Mouse (Mus musculus) forebrain, embryonic 12.5 days (tissue): ENCODE results near the gene Car2. TPM values are rescaled to one million over a fixed set of nuclear protein-coding genes. Genes with fewer than 3 reads are reported as not detected.

Experiments
- ATAC-seq: fragments of 200-750 bp; cut with Nextera tagmentation; 2 replicates; pipeline ENCODE4 v1.8.0; 2017; ENCODE audit warnings: moderate TSS enrichment; ENCODE audit not compliant: low FRiP score
- H3K27ac ChIP-seq: fragments of 300-500 bp; sonication (generic); 2 replicates; pipeline ENCODE4 v1.5.1; 2016; ENCODE audit warnings: mild to moderate bottlenecking
- H3K27me3 ChIP-seq: fragments of 300-500 bp; sonication (generic); 2 replicates; pipeline ENCODE4 v1.6.1; 2016; ENCODE audit warnings: mild to moderate bottlenecking
- H3K36me3 ChIP-seq: fragments of 300-500 bp; sonication (generic); replicated peaks from 2 replicates; pipeline ENCODE4 v1.6.1; 2016; ENCODE audit warnings: mild to moderate bottlenecking
- H3K4me1 ChIP-seq: fragments of 300-500 bp; sonication (generic); 2 replicates; pipeline ENCODE4 v1.6.1; 2016
- H3K4me2 ChIP-seq: fragments of 300-500 bp; sonication (generic); 2 replicates; pipeline ENCODE4 v1.6.1; 2016; ENCODE audit warnings: mild to moderate bottlenecking, moderate library complexity
- H3K4me3 ChIP-seq: fragments of 300-500 bp; sonication (generic); replicated peaks from 2 replicates; pipeline ENCODE4 v1.5.1; 2016; ENCODE audit warnings: mild to moderate bottlenecking
- H3K9ac ChIP-seq: fragments of 300-500 bp; sonication (generic); 2 replicates; pipeline ENCODE4 v1.6.1; 2016; ENCODE audit warnings: mild to moderate bottlenecking
- H3K9me3 ChIP-seq: fragments of 300-500 bp; sonication (generic); 2 replicates; pipeline ENCODE4 v1.6.1; 2016
- WGBS: fragments of 180-500 bp; shearing (Covaris S2); methylation state at CpG from one replicate; pipeline ENCODE4 v1.1.7; 2016; 5-methylcytosine and 5-hydroxymethylcytosine counted together
- polyA plus RNA-seq: library from polyadenylated mRNA; unstranded; fragments of >200 nt; fragmentation: Nextera tagmentation; extraction: Ambion mirVana; gene quantifications from 2 replicates; pipeline ENCODE4 v1.2.1, GENCODE M21; 2016

The Car2 gene
- polyA plus RNA-seq, 1 experiment from 2014 or later: 50.7 TPM

GRCm38 (mm10) chr3:14863922-14864321 is 22.2 kb upstream of the Car2 start:
- Histone ChIP-seq H3K9ac (no peak overlapping the region), H3K4me2 (no peak overlapping the region), H3K4me3 (no peak overlapping the region), H3K36me3 (no peaks in the 10 kb centered on the region), H3K4me1 (peaks cover 17% of the 10 kb centered on the region), H3K27me3 (no peaks in the 10 kb centered on the region), H3K27ac (no peak overlapping the region), H3K9me3 (no peaks in the 10 kb centered on the region)
- 93% methylated on average over 2 of the region's 2 CpGs for WGBS
- no peak for ATAC-seq

- no peak overlapping the region for H3K4me2 ChIP-seq
- no peaks in the 10 kb centered on the region for H3K27me3 ChIP-seq
- no peaks in the 10 kb centered on the region for H3K36me3 ChIP-seq
- no peaks in the 10 kb centered on the region for H3K9me3 ChIP-seq
- H3K9ac ChIP-seq: no peak overlapping the region
- WGBS: 79% methylated on average over 2 of the region's 2 CpGs
- H3K4me1 ChIP-seq: peaks cover 17% of the 10 kb centered on the region
- H3K4me3 ChIP-seq: no peak overlapping the region
- ATAC-seq: no peak
- H3K27ac ChIP-seq: no peak overlapping the region
Observed at GRCm38 (mm10) chr3:14865941-14866340, 20.1 kb upstream of the Car2 start.

GRCm38 (mm10) chr3:14869779-14870178 is 16.3 kb upstream of the Car2 start:
- Histone ChIP-seq H3K4me2 (no peak overlapping the region), H3K36me3 (no peaks in the 10 kb centered on the region), H3K27me3 (no peaks in the 10 kb centered on the region), H3K9me3 (no peaks in the 10 kb centered on the region), H3K4me3 (no peak overlapping the region), H3K9ac (no peak overlapping the region), H3K27ac (no peak overlapping the region), H3K4me1 (no peaks in the 10 kb centered on the region)
- 18% methylated on average over 11 of the region's 11 CpGs for WGBS
- ATAC-seq: 0 out of 2 replicates have a peak, but pooled peaks have one; percentile 40

- H3K27ac ChIP-seq: no peak overlapping the region
- no peaks in the 10 kb centered on the region for H3K36me3 ChIP-seq
- no peak for ATAC-seq
- H3K9me3 ChIP-seq: no peaks in the 10 kb centered on the region
- no peak overlapping the region for H3K4me2 ChIP-seq
- H3K9ac ChIP-seq: no peak overlapping the region
- no peak overlapping the region for H3K4me3 ChIP-seq
- 79% methylated on average over 1 of the region's 1 CpGs for WGBS
- H3K27me3 ChIP-seq: no peaks in the 10 kb centered on the region
- H3K4me1 ChIP-seq: no peaks in the 10 kb centered on the region
Observed at GRCm38 (mm10) chr3:14870528-14870927, 15.5 kb upstream of the Car2 start.

GRCm38 (mm10) chr3:14871386-14871785 is 14.7 kb upstream of the Car2 start:
- H3K36me3 ChIP-seq: no peaks in the 10 kb centered on the region
- H3K4me3 ChIP-seq: no peak overlapping the region
- no peaks in the 10 kb centered on the region for H3K4me1 ChIP-seq
- H3K9ac ChIP-seq: no peak overlapping the region
- H3K27ac ChIP-seq: no peak overlapping the region
- WGBS: 57% methylated on average over 7 of the region's 7 CpGs
- H3K9me3 ChIP-seq: no peaks in the 10 kb centered on the region
- no peaks in the 10 kb centered on the region for H3K27me3 ChIP-seq
- ATAC-seq: no peak
- H3K4me2 ChIP-seq: no peak overlapping the region

GRCm38 (mm10) chr3:14874402-14875040 is 11.6 kb upstream of the Car2 start:
- 50% methylated on average over 8 of the region's 8 CpGs for WGBS
- no peak overlapping the region for H3K27ac ChIP-seq

GRCm38 (mm10) chr3:14876325-14876918 is 9.7 kb upstream of the Car2 start:
- Histone ChIP-seq H3K9ac (no peak overlapping the region), H3K27ac (no peak overlapping the region), H3K4me1 (no peaks in the 10 kb centered on the region), H3K27me3 (no peaks in the 10 kb centered on the region), H3K4me2 (no peak overlapping the region), H3K4me3 (no peak overlapping the region), H3K36me3 (no peaks in the 10 kb centered on the region), H3K9me3 (no peaks in the 10 kb centered on the region)
- 81% methylated on average over 9 of the region's 9 CpGs for WGBS
- ATAC-seq: no peak

More at GRCm38 (mm10) chr3:14874402-14875040, 11.6 kb upstream of the Car2 start:
- Histone ChIP-seq H3K4me1 (no peaks in the 10 kb centered on the region), H3K36me3 (no peaks in the 10 kb centered on the region), H3K27me3 (no peaks in the 10 kb centered on the region), H3K4me3 (no peak overlapping the region), H3K4me2 (no peak overlapping the region), H3K9ac (no peak overlapping the region), H3K9me3 (no peaks in the 10 kb centered on the region)
- peak; percentile 62; the same call in 1 of the 2 replicates for ATAC-seq

GRCm38 (mm10) chr3:14877251-14877909 is 8.7 kb upstream of the Car2 start:
- ATAC-seq: no peak
- no peak overlapping the region for H3K4me3 ChIP-seq

GRCm38 (mm10) chr3:14878749-14879223 is 7.3 kb upstream of the Car2 start:
- H3K27ac ChIP-seq: no peak overlapping the region
- no peak overlapping the region for H3K9ac ChIP-seq
- H3K36me3 ChIP-seq: no peaks in the 10 kb centered on the region
- H3K9me3 ChIP-seq: no peaks in the 10 kb centered on the region
- H3K4me1 ChIP-seq: no peaks in the 10 kb centered on the region
- H3K4me3 ChIP-seq: no peak overlapping the region
- no peaks in the 10 kb centered on the region for H3K27me3 ChIP-seq
- 75% methylated on average over 6 of the region's 6 CpGs for WGBS
- ATAC-seq: no peak
- no peak overlapping the region for H3K4me2 ChIP-seq

More at GRCm38 (mm10) chr3:14877251-14877909, 8.7 kb upstream of the Car2 start:
- Histone ChIP-seq H3K9ac (no peak overlapping the region), H3K4me1 (no peaks in the 10 kb centered on the region), H3K4me2 (no peak overlapping the region), H3K27me3 (no peaks in the 10 kb centered on the region), H3K36me3 (no peaks in the 10 kb centered on the region), H3K27ac (no peak overlapping the region), H3K9me3 (no peaks in the 10 kb centered on the region)
- 93% methylated on average over 7 of the region's 7 CpGs for WGBS

GRCm38 (mm10) chr3:14879293-14879692 is 6.8 kb upstream of the Car2 start:
- Histone ChIP-seq H3K27ac (no peak overlapping the region), H3K4me2 (no peak overlapping the region), H3K4me1 (no peaks in the 10 kb centered on the region), H3K4me3 (no peak overlapping the region), H3K27me3 (no peaks in the 10 kb centered on the region), H3K9me3 (no peaks in the 10 kb centered on the region), H3K9ac (no peak overlapping the region), H3K36me3 (no peaks in the 10 kb centered on the region)
- 83% methylated on average over 3 of the region's 3 CpGs for WGBS
- no peak for ATAC-seq

GRCm38 (mm10) chr3:14880277-14880676 is 5.8 kb upstream of the Car2 start:
- Histone ChIP-seq H3K9me3 (no peaks in the 10 kb centered on the region), H3K27me3 (no peaks in the 10 kb centered on the region), H3K4me3 (no peak overlapping the region), H3K36me3 (no peaks in the 10 kb centered on the region), H3K9ac (no peak overlapping the region), H3K27ac (no peak overlapping the region), H3K4me1 (no peaks in the 10 kb centered on the region), H3K4me2 (no peak overlapping the region)
- 79% methylated on average over 2 of the region's 2 CpGs for WGBS
- no peak for ATAC-seq

- Histone ChIP-seq H3K9me3 (no peaks in the 10 kb centered on the region), H3K9ac (no peak overlapping the region), H3K4me1 (0 out of 2 replicates have a peak, but pooled peaks cover 2% of the 10 kb centered on the region), H3K27me3 (peaks cover 3% of the 10 kb centered on the region), H3K4me3 (no peak overlapping the region), H3K4me2 (no peak overlapping the region), H3K36me3 (no peaks in the 10 kb centered on the region), H3K27ac (no peak overlapping the region)
- ATAC-seq: no peak
Observed at GRCm38 (mm10) chr3:14882005-14882404, 4.1 kb upstream of the Car2 start.
